Mouse (Mus musculus) liver, embryonic 11.5 days (tissue): ENCODE results near the gene Serpinb1b. TPM values are rescaled to one million over a fixed set of nuclear protein-coding genes. Genes with fewer than 3 reads are reported as not detected.

ENCODE experiments used
- ATAC-seq: fragments of 200-750 bp; cut with Nextera tagmentation; replicated peaks from 2 replicates; pipeline ENCODE4 v1.8.0; 2017; ENCODE audit warnings: moderate number of reproducible peaks, mild to moderate bottlenecking, moderate TSS enrichment, moderate library complexity; ENCODE audit not compliant: low FRiP score
- DNase-seq: peaks from one replicate; pipeline ENCODE4 v3.0.0-alpha.2; 2017; ENCODE audit warnings: low spot score
- H3K27ac ChIP-seq: fragments of 300-500 bp; sonication (generic); 2 replicates; pipeline ENCODE4 v1.5.1; 2014; ENCODE audit warnings: mild to moderate bottlenecking, low read depth, low read length, control low read depth
- H3K27me3 ChIP-seq: fragments of 300-500 bp; sonication (generic); replicated peaks from 2 replicates; pipeline ENCODE4 v1.6.1; 2014; ENCODE audit warnings: low read length, mixed read lengths; ENCODE audit not compliant: control insufficient read depth, insufficient read depth
- H3K36me3 ChIP-seq: fragments of 300-500 bp; sonication (generic); 2 replicates; pipeline ENCODE4 v1.6.1; 2014; ENCODE audit warnings: mild to moderate bottlenecking, low read length, moderate library complexity, mixed read lengths; ENCODE audit not compliant: control insufficient read depth, insufficient read depth
- H3K4me1 ChIP-seq: fragments of 300-500 bp; sonication (generic); replicated peaks from 2 replicates; pipeline ENCODE4 v1.6.1; 2014; ENCODE audit warnings: low read length, mixed read lengths; ENCODE audit not compliant: control insufficient read depth, insufficient read depth
- H3K4me2 ChIP-seq: fragments of 300-500 bp; sonication (generic); 2 replicates; pipeline ENCODE4 v1.6.1; 2014; ENCODE audit warnings: mild to moderate bottlenecking, control low read depth, moderate library complexity
- H3K4me3 ChIP-seq: fragments of 300-500 bp; sonication (generic); 2 replicates; pipeline ENCODE4 v1.5.1; 2014; ENCODE audit warnings: low read depth, low read length, control low read depth
- H3K9ac ChIP-seq: fragments of 300-500 bp; sonication (generic); 2 replicates; pipeline ENCODE4 v1.6.1; 2014; ENCODE audit warnings: low read depth, low read length, control low read depth
- H3K9me3 ChIP-seq: fragments of 300-500 bp; sonication (generic); 2 replicates; pipeline ENCODE4 v1.6.1; 2016; ENCODE audit warnings: low read length, inconsistent platforms, mixed read lengths; ENCODE audit not compliant: control insufficient read depth
- WGBS: fragments of 180-500 bp; shearing (Covaris S2); extraction: QIAGEN DNeasy Blood & Tissue Kit; methylation state at CpG from one replicate; pipeline ENCODE4 v1.1.7; 2014; 5-methylcytosine and 5-hydroxymethylcytosine counted together
- polyA plus RNA-seq: library from polyadenylated mRNA; unstranded; fragments of >200 nt; fragmentation: Nextera tagmentation; extraction: Ambion mirVana; gene quantifications from 2 replicates; pipeline ENCODE4 v1.2.1, GENCODE M21; 2014

The Serpinb1b gene
- polyA plus RNA-seq, 1 experiment from 2014 or later = not detected

- no peaks in the 10 kb centered on the region for H3K9me3 ChIP-seq
- H3K36me3 ChIP-seq = no peaks in the 10 kb centered on the region
- no peak overlapping the region for H3K4me3 ChIP-seq
- H3K27ac ChIP-seq = no peak overlapping the region
- WGBS = 60% methylated on average over 3 of the region's 3 CpGs
- H3K4me1 ChIP-seq = no peaks in the 10 kb centered on the region
- H3K9ac ChIP-seq = no peak overlapping the region
- no peaks in the 10 kb centered on the region for H3K27me3 ChIP-seq
- H3K4me2 ChIP-seq = no peak overlapping the region
- DNase-seq (no peak), ATAC-seq (no peak)
These were observed 63.1 kb downstream of the Serpinb1b start for GRCm38 (mm10) chr13:33141435-33141834.

Other genes with a start within 250 kb of the Serpinb1b start
- gene Serpinb1a, start 227.4 kb upstream of the Serpinb1b start, polyA plus RNA-seq = 10.1 and 11.0 TPM in 2 replicates
- gene Serpinb1c, start 180.4 kb upstream of the Serpinb1b start, polyA plus RNA-seq = 0.18 TPM in 1 of 2 replicates, not detected in the other
- 3.8 and 6.4 TPM in 2 replicates for gene Serpinb6b, start 113.4 kb upstream of the Serpinb1b start, polyA plus RNA-seq
- 3.2 and 3.4 TPM in 2 replicates for gene Serpinb9, start 75.3 kb upstream of the Serpinb1b start, polyA plus RNA-seq
- gene Serpinb9b, start 51.2 kb upstream of the Serpinb1b start, polyA plus RNA-seq = not detected in 2 replicates
- not detected in 2 replicates for gene Serpinb9c, start 81.2 kb downstream of the Serpinb1b start, polyA plus RNA-seq
- not detected in 2 replicates for gene Serpinb9d, start 114.4 kb downstream of the Serpinb1b start, polyA plus RNA-seq
- gene Serpinb9e, start 171.0 kb downstream of the Serpinb1b start, polyA plus RNA-seq = not detected in 2 replicates
- gene Serpinb9f, start 245.5 kb downstream of the Serpinb1b start, polyA plus RNA-seq = not detected in 2 replicates